Mouse (Mus musculus) liver, embryonic 14.5 days (tissue): ENCODE data around the gene Rab21. TPM values are rescaled to one million over a fixed set of nuclear protein-coding genes. Genes with fewer than 3 reads are reported as not detected.

Experiments used
- ATAC-seq: fragments of 200-750 bp; cut with Nextera tagmentation; 2 replicates; pipeline ENCODE4 v1.8.0; 2017; ENCODE audit warnings: moderate number of reproducible peaks, mild to moderate bottlenecking, moderate library complexity; ENCODE audit not compliant: insufficient read depth
- DNase-seq, 3 experiments: peaks; one replicate each; pipeline ENCODE4 v3.0.0-alpha.2; 2012 to 2013; ENCODE audit warnings: low read depth in 3 of 3, low spot score in 3 of 3
- H3K27ac ChIP-seq: fragments of 300-500 bp; sonication (generic); 2 replicates; pipeline ENCODE4 v1.5.1; 2014; ENCODE audit warnings: moderate library complexity, mild to moderate bottlenecking, control low read depth, inconsistent platforms
- H3K27me3 ChIP-seq: fragments of 300-500 bp; sonication (generic); 2 replicates; pipeline ENCODE4 v1.6.1; 2014; ENCODE audit warnings: mild to moderate bottlenecking, low read length, moderate library complexity; ENCODE audit not compliant: control insufficient read depth, insufficient read depth
- H3K36me3 ChIP-seq: fragments of 300-500 bp; sonication (generic); replicated peaks from 2 replicates; pipeline ENCODE4 v1.6.1; 2014; ENCODE audit warnings: low read depth; ENCODE audit not compliant: control insufficient read depth, insufficient read depth
- H3K4me1 ChIP-seq, 2 experiments: fragments of 200-500 bp in 1 of 2; fragments of 300-500 bp in 1 of 2; sonication (generic) in 1 of 2; replicated peaks; 2 replicates each; pipeline ENCODE4 v1.6.1; 2012 to 2014; ENCODE audit warnings: antibody characterized with exemption in 1 of 2, inconsistent platforms in 1 of 2, low read length in 1 of 2; ENCODE audit not compliant: control insufficient read depth in 2 of 2, insufficient read depth in 2 of 2
- H3K4me2 ChIP-seq: fragments of 300-500 bp; sonication (generic); 2 replicates; pipeline ENCODE4 v1.6.1; 2014; ENCODE audit warnings: low read depth, mild to moderate bottlenecking, control low read depth, moderate library complexity
- H3K4me3 ChIP-seq, 2 experiments: fragments of 200-500 bp in 1 of 2; fragments of 300-500 bp in 1 of 2; sonication (generic) in 1 of 2; 2 replicates each; pipeline ENCODE4 v1.5.1; 2012 to 2014; ENCODE audit warnings: low read depth in 2 of 2, low read length in 2 of 2, mild to moderate bottlenecking in 2 of 2, control low read depth in 1 of 2, inconsistent platforms in 1 of 2, moderate library complexity in 1 of 2; ENCODE audit not compliant: insufficient read depth in 1 of 2
- H3K9ac ChIP-seq: fragments of 300-500 bp; sonication (generic); replicated peaks from 2 replicates; pipeline ENCODE4 v1.6.1; 2014; ENCODE audit warnings: mild to moderate bottlenecking, control low read depth, moderate library complexity
- H3K9me3 ChIP-seq: fragments of 300-500 bp; sonication (generic); 2 replicates; pipeline ENCODE4 v1.6.1; 2016; ENCODE audit warnings: low read length, mixed read lengths; ENCODE audit not compliant: control insufficient read depth
- CTCF ChIP-seq: IDR thresholded peaks from 2 replicates; pipeline ENCODE4 v1.5.1; 2016; ENCODE audit warnings: antibody characterized with exemption, low read depth, control low read depth
- EP300 ChIP-seq: IDR thresholded peaks from 2 replicates; pipeline ENCODE4 v1.6.1; 2016; ENCODE audit warnings: antibody characterized with exemption, low read depth
- WGBS: fragments of 180-500 bp; shearing (Covaris S2); extraction: QIAGEN DNeasy Blood & Tissue Kit; methylation state at CpG from one replicate; pipeline ENCODE4 v1.1.7; 2014; ENCODE audit not compliant: insufficient replicate concordance; 5-methylcytosine and 5-hydroxymethylcytosine counted together
- polyA plus RNA-seq, 2 experiments: library from polyadenylated mRNA; depleted of rRNA in 1 of 2; stranded (reverse) in 1 of 2; unstranded in 1 of 2; fragments of >200 nt; fragmentation: Nextera tagmentation in 1 of 2; extraction: Ambion mirVana in 1 of 2; gene quantifications; 2 replicates each; pipeline versions ENCODE4 v1.2.1 to v1.2.3; 2012 to 2014

Rab21 gene
- polyA plus RNA-seq, 2 experiments: 2.9 to 6.7 TPM

DNA sequence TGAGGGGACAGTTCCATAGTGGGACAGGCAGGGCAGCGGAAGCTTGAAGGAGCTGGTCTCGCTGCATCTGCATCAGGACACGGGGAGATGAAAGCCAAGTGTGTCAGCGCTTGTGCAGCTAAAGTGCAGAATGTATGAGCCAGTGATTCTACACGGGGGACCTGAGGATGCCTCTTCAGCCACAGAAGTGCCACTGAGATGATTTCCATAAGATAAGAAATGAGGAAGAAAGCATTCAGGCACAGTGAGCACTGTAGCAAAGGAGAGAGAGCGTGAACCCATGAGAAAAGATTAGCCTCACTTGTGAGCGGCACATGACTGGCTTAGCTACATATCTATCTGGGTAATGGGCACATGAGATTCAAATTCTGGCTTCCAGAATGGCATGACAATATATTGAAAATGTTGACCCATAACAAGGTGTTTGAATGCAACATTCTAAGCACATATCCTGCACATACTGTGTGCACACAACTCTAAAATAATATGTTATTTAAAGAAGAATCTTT lies 24.5 kb upstream of the Rab21 start:
- Histone ChIP-seq H3K27me3 (no peaks in the 10 kb centered on the region), H3K27ac (no peak overlapping the region), H3K9ac (no peak overlapping the region), H3K36me3 (0 out of 2 replicates have a peak, but pooled peaks cover 2% of the 10 kb centered on the region), H3K4me2 (no peak overlapping the region), H3K9me3 (no peaks in the 10 kb centered on the region), H3K4me3 (no peak overlapping the region), H3K4me1 (no peaks in the 10 kb centered on the region; a peak in 1 of 4 replicates)
- DNase-seq: no peak
- TF ChIP-seq CTCF (no peak), EP300 (no peak)
- 61% methylated on average over 7 of the region's 7 CpGs for WGBS
- no peak for ATAC-seq

GRCm38 (mm10) chr10:115336901-115337300 lies 21.5 kb upstream of the Rab21 start:
- Histone ChIP-seq H3K27me3 (no peaks in the 10 kb centered on the region), H3K27ac (no peak overlapping the region), H3K4me1 (no peaks in the 10 kb centered on the region), H3K36me3 (no peaks in the 10 kb centered on the region), H3K9me3 (no peaks in the 10 kb centered on the region), H3K9ac (no peak overlapping the region), H3K4me3 (no peak overlapping the region), H3K4me2 (no peak overlapping the region)
- no peak for DNase-seq
- 70% methylated on average over 4 of the region's 4 CpGs for WGBS
- TF ChIP-seq EP300 (no peak), CTCF (no peak)
- ATAC-seq: no peak

DNA sequence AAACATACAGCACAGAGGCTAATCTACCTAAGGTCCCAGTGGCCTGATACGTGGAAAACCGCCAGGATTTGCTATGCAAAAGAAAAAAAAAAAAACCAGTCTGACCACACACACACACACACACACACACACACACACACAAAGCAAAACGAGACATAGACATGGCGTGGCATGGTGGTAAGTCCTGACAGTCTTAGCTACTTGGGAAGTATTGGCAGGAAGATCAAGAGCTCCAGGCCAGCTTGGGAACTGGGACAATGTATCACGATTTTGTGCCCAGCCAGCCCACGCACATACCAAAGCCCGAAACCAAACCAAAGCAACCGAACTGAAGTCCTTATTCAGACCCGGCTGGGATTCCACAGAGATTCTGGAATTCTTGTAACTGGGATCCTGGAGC lies 18.1 kb upstream of the Rab21 start:
- 60% methylated on average over 9 of the region's 9 CpGs for WGBS
- H3K4me2 ChIP-seq: no peak overlapping the region
- ATAC-seq: no peak

GRCm38 (mm10) chr10:115332997-115333396 lies 17.6 kb upstream of the Rab21 start:
- Histone ChIP-seq H3K27ac (no peak overlapping the region), H3K9ac (no peak overlapping the region), H3K4me3 (no peak overlapping the region), H3K4me1 (no peaks in the 10 kb centered on the region), H3K36me3 (no peaks in the 10 kb centered on the region), H3K27me3 (no peaks in the 10 kb centered on the region), H3K4me2 (no peak overlapping the region), H3K9me3 (no peaks in the 10 kb centered on the region)
- TF ChIP-seq CTCF: no peak
- TF ChIP-seq EP300: no peak
- ATAC-seq (no peak), DNase-seq (no peak)
- WGBS: 74% methylated on average over 4 of the region's 4 CpGs

More for the DNA sequence above, 18.1 kb upstream of the Rab21 start:
- H3K27me3 ChIP-seq: no peaks in the 10 kb centered on the region
- no peak overlapping the region for H3K4me3 ChIP-seq
- no peak for TF ChIP-seq EP300
- no peak for TF ChIP-seq CTCF
- no peaks in the 10 kb centered on the region for H3K36me3 ChIP-seq
- no peak overlapping the region for H3K9ac ChIP-seq
- H3K4me1 ChIP-seq: no peaks in the 10 kb centered on the region
- H3K9me3 ChIP-seq: no peaks in the 10 kb centered on the region
- DNase-seq: no peak
- no peak overlapping the region for H3K27ac ChIP-seq

DNA sequence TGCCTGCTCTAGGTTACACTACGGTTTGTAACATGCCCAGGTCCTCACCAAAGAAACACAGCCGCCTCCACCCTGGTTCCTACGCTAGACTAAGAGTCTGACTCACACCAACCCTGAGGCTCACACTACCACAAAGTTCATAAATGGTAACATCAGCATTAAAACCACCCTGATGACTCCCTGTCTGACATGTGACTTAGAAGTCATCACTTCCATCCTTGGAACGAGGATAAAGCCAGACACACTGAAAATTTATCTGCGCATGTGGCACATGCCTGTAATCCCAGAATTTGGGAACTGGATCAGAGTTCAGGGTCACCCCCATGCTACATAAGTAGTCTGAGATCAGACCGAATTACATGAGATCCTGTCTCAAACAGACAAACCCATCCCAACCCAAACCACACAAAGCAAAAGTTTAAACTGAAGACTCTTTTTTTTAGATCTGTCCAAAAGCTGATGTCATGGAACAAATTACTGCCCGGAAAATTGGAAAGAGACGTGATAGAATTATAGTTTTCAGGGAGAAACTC lies 17.1 kb upstream of the Rab21 start:
- DNase-seq: no peak
- Histone ChIP-seq H3K27ac (no peak overlapping the region), H3K4me3 (no peak overlapping the region), H3K9ac (no peak overlapping the region), H3K27me3 (no peaks in the 10 kb centered on the region), H3K4me1 (no peaks in the 10 kb centered on the region), H3K4me2 (no peak overlapping the region), H3K36me3 (no peaks in the 10 kb centered on the region), H3K9me3 (no peaks in the 10 kb centered on the region)
- 64% methylated on average over 8 of the region's 8 CpGs for WGBS
- no peak for ATAC-seq
- TF ChIP-seq CTCF (no peak), EP300 (no peak)
